Mouse (Mus musculus): Measurements from ENCODE around the gene Mxra7. TPM values are rescaled to one million over a fixed set of nuclear protein-coding genes. Genes with fewer than 3 reads are reported as not detected.
A peak's percentile ranks its signal among the peaks of the same experiment; 100 is the strongest.
"Not testable (repeated sequence)": the region's sequence is repeated elsewhere in the genome, so short reads cannot be mapped to it uniquely, and the experiment has no call there.

Gene Mxra7
- polyA plus RNA-seq, 1 experiment from 2014 or later = 45.2 TPM

DNA sequence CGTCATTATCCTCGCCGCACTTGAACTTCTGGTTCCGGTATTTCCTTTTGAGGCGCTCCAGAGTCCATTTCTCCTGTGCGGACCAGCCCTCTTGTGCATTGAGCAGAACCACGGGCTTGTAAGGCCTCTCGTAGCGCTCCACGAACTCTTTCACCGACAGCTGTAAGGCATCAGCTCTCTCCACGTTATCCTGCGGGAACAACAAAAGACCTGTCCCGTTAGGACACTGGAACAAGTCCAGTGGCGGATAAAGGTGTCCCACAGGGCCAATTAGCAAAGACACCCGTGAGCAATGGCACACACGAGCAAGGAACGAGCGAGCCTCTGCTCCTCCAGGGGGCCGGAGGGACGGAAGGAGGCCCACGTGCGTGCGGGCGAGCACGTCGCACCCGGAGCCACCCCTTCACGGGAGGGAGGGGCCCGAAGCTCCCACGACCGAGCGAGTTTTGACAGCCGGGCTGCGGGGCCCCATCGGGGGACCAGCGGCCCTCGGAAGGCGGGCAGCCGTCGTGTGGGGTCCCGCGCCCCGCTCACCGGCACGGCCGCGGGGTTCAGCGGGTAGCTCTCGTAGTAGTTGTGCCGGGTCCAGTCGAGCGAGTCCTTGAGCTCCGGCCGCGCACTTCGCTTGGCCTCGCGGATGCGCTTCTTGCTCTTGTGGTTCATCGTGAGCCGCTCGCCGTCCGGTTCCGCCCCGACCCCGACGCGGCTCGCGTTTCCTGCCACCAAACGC lies 14.8 kb upstream of the Mxra7 start:
- peaks cover 45% of the 10 kb centered on the region for H3K4me1 ChIP-seq
- under 1% methylated on average over 71 of the region's 73 CpGs for WGBS
- peak; percentile 48; the same call in 1 of the 2 replicates for ATAC-seq (ENCODE audit: low FRiP score, low read depth)
- H3K4me3 ChIP-seq = peak overlapping the region; percentile 79
- no peaks in the 10 kb centered on the region for H3K27me3 ChIP-seq
- H3K27ac ChIP-seq (replicated peaks) = peak overlapping the region; percentile 97
- no peaks in the 10 kb centered on the region for H3K9me3 ChIP-seq
- peaks cover 36% of the 10 kb centered on the region for H3K36me3 ChIP-seq
- peak overlapping the region; percentile 80 for H3K9ac ChIP-seq (replicated peaks)
- peak overlapping the region; percentile 81 for H3K4me2 ChIP-seq (replicated peaks)

- 95% methylated on average over 4 of the region's 4 CpGs for WGBS
- H3K27me3 ChIP-seq = no peaks in the 10 kb centered on the region
- no peak for ATAC-seq (ENCODE audit: low FRiP score, low read depth)
- peak overlapping the region; percentile 81 for H3K4me2 ChIP-seq (replicated peaks)
- H3K27ac ChIP-seq (replicated peaks) = no peak overlapping the region; the same call in 1 of the 2 replicates
- H3K9ac ChIP-seq (replicated peaks) = peak overlapping the region; percentile 80
- peak overlapping the region; percentile 79 for H3K4me3 ChIP-seq
- peaks cover 37% of the 10 kb centered on the region for H3K4me1 ChIP-seq
- H3K9me3 ChIP-seq = no peaks in the 10 kb centered on the region
- peaks cover 54% of the 10 kb centered on the region for H3K36me3 ChIP-seq
Measured at GRCm38 (mm10) chr11:116840748-116841147, 12.9 kb upstream of the Mxra7 start.

DNA sequence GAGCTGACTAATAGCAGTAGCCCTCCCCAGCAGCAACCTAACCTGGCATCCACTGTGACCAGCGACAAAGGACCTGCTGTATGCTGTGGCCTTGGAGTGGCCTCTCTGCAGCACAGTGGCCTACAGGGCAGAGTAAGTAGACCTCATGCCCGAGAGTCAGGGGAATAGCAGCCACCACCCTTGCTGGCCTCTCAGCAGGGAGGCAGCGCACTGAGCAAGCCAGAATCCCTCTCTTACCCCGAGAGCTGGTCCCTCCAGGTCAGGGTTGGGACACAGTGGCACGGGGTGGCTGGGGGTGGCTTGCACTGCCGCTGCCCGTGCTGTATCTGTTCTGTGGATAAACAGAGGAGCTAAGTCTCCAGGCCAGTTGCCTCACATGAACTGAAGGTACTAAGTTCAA lies 11.8 kb upstream of the Mxra7 start:
- peaks cover 36% of the 10 kb centered on the region for H3K4me1 ChIP-seq
- H3K27me3 ChIP-seq = no peaks in the 10 kb centered on the region
- no peaks in the 10 kb centered on the region for H3K9me3 ChIP-seq
- H3K36me3 ChIP-seq = peaks cover 65% of the 10 kb centered on the region
- no peak overlapping the region for H3K27ac ChIP-seq (replicated peaks)
- H3K9ac ChIP-seq (replicated peaks) = 0 out of 2 replicates have a peak overlapping the region, but pooled peaks have one; percentile 17
- ATAC-seq (ENCODE audit: low FRiP score, low read depth) = no peak
- H3K4me3 ChIP-seq = no peak overlapping the region
- no peak overlapping the region for H3K4me2 ChIP-seq (replicated peaks)
- WGBS = 81% methylated on average over 7 of the region's 7 CpGs

GRCm38 (mm10) chr11:116838936-116839335 lies 11.1 kb upstream of the Mxra7 start:
- H3K36me3 ChIP-seq = peaks cover 71% of the 10 kb centered on the region
- no peak overlapping the region for H3K9ac ChIP-seq (replicated peaks)
- no peak overlapping the region for H3K4me3 ChIP-seq

GRCm38 (mm10) chr11:116837441-116837840 lies 9.6 kb upstream of the Mxra7 start:
- ATAC-seq (ENCODE audit: low FRiP score, low read depth) = no peak
- Histone ChIP-seq H3K9me3 (no peaks in the 10 kb centered on the region), H3K4me1 (peaks cover 38% of the 10 kb centered on the region), H3K9ac (replicated peaks) (no peak overlapping the region), H3K4me2 (replicated peaks) (no peak overlapping the region), H3K36me3 (peaks cover 73% of the 10 kb centered on the region), H3K27me3 (no peaks in the 10 kb centered on the region), H3K27ac (replicated peaks) (no peak overlapping the region), H3K4me3 (no peak overlapping the region)
- WGBS = 94% methylated on average over 10 of the region's 10 CpGs

More at GRCm38 (mm10) chr11:116838936-116839335, 11.1 kb upstream of the Mxra7 start:
- 93% methylated on average over 14 of the region's 14 CpGs for WGBS
- Histone ChIP-seq H3K9me3 (no peaks in the 10 kb centered on the region), H3K4me2 (replicated peaks) (no peak overlapping the region), H3K27ac (replicated peaks) (no peak overlapping the region), H3K4me1 (peaks cover 30% of the 10 kb centered on the region), H3K27me3 (no peaks in the 10 kb centered on the region)
- ATAC-seq (ENCODE audit: low FRiP score, low read depth) = no peak

GRCm38 (mm10) chr11:116836283-116836682 lies 8.4 kb upstream of the Mxra7 start:
- H3K4me1 ChIP-seq = peaks cover 31% of the 10 kb centered on the region
- WGBS = 94% methylated on average over 4 of the region's 4 CpGs
- no peaks in the 10 kb centered on the region for H3K27me3 ChIP-seq
- no peak overlapping the region for H3K27ac ChIP-seq (replicated peaks)
- H3K36me3 ChIP-seq = peaks cover 76% of the 10 kb centered on the region
- no peak overlapping the region for H3K9ac ChIP-seq (replicated peaks)
- H3K9me3 ChIP-seq = no peaks in the 10 kb centered on the region
- no peak overlapping the region for H3K4me2 ChIP-seq (replicated peaks)
- no peak overlapping the region for H3K4me3 ChIP-seq
- ATAC-seq (ENCODE audit: low FRiP score, low read depth) = no peak

DNA sequence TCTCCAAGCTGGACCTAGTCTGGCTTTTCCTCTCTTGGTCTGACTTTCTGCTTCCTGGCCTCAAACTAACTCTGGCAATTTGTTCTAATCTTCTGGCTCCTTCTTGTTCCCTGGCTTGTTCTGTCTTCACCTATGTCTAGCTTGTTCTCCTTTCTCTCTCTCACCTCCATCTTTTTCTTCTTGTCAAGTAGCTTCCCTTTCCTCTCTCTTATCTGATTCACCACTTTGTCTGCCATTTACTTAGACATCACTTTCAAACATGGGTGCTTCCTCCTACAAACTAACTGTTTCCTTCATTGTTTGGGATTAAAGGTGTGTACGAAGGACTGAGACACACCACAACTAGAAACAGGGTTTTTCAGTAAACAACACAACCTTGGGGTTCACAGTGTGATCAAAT lies 7.1 kb upstream of the Mxra7 start:
- WGBS = 98% methylated on average over 1 of the region's 1 CpGs
- no peak for ATAC-seq (ENCODE audit: low FRiP score, low read depth)
- Histone ChIP-seq H3K9me3 (no peaks in the 10 kb centered on the region), H3K4me2 (replicated peaks) (no peak overlapping the region), H3K27me3 (no peaks in the 10 kb centered on the region), H3K4me3 (no peak overlapping the region), H3K36me3 (peaks cover 66% of the 10 kb centered on the region), H3K27ac (replicated peaks) (no peak overlapping the region), H3K9ac (replicated peaks) (no peak overlapping the region), H3K4me1 (peaks cover 18% of the 10 kb centered on the region)

GRCm38 (mm10) chr11:116832172-116832685 lies 4.4 kb upstream of the Mxra7 start:
- Histone ChIP-seq H3K4me2 (replicated peaks) (no peak overlapping the region), H3K27ac (replicated peaks) (peak overlapping the region; percentile 52), H3K4me3 (no peak overlapping the region), H3K4me1 (peaks cover 27% of the 10 kb centered on the region), H3K9me3 (no peaks in the 10 kb centered on the region), H3K27me3 (no peaks in the 10 kb centered on the region), H3K9ac (replicated peaks) (no peak overlapping the region), H3K36me3 (peaks cover 40% of the 10 kb centered on the region)
- WGBS = 28% methylated on average over 4 of the region's 4 CpGs
- ATAC-seq (ENCODE audit: low FRiP score, low read depth) = no peak

- WGBS = 18% methylated on average over 17 of the region's 17 CpGs
- H3K9me3 ChIP-seq = no peaks in the 10 kb centered on the region
- peaks cover 47% of the 10 kb centered on the region for H3K4me1 ChIP-seq
- no peak for ATAC-seq (ENCODE audit: low FRiP score, low read depth)
- H3K27ac ChIP-seq (replicated peaks) = peak overlapping the region; percentile 67
- H3K27me3 ChIP-seq = no peaks in the 10 kb centered on the region
- peak overlapping the region; percentile 85 for H3K4me2 ChIP-seq (replicated peaks)
- peak overlapping the region; percentile 75 for H3K4me3 ChIP-seq
- 0 out of 2 replicates have a peak, but pooled peaks cover 6% of the 10 kb centered on the region for H3K36me3 ChIP-seq
- H3K9ac ChIP-seq (replicated peaks) = peak overlapping the region; percentile 84
Measured at GRCm38 (mm10) chr11:116826550-116827504, 1.0 kb downstream of the Mxra7 start.

DNA sequence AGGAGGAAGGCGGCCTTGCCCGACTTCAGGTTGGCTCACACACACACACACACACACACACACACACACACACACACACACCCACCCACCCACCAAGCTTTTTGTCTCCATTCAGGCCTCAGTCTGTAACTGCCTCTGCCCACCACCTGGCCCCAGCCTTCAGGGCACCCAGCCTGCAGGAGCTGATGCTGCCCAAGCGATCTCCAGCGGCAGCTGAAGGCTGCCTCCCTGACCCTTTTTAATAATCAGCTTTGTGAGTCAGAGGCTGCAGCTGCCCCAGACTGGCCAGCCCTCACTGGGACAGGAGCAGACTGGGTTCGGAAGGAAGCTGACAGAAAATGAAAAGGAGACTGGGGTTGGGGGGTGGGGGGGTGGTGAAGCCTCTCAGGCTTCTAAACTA lies 2.6 kb downstream of the Mxra7 start:
- no peaks in the 10 kb centered on the region for H3K36me3 ChIP-seq
- 0 out of 2 replicates have a peak overlapping the region, but pooled peaks have one; percentile 0 for H3K4me3 ChIP-seq
- 0 out of 2 replicates have a peak, but pooled peaks have one; percentile 19 for ATAC-seq (ENCODE audit: low FRiP score, low read depth)
- WGBS = 26% methylated on average over 4 of the region's 5 CpGs
- H3K9me3 ChIP-seq = no peaks in the 10 kb centered on the region
- H3K27ac ChIP-seq (replicated peaks) = peak overlapping the region; percentile 67
- peaks cover 59% of the 10 kb centered on the region for H3K4me1 ChIP-seq
- H3K9ac ChIP-seq (replicated peaks) = no peak overlapping the region; the same call in 1 of the 2 replicates
- H3K27me3 ChIP-seq = no peaks in the 10 kb centered on the region
- peak overlapping the region; percentile 85 for H3K4me2 ChIP-seq (replicated peaks)

DNA sequence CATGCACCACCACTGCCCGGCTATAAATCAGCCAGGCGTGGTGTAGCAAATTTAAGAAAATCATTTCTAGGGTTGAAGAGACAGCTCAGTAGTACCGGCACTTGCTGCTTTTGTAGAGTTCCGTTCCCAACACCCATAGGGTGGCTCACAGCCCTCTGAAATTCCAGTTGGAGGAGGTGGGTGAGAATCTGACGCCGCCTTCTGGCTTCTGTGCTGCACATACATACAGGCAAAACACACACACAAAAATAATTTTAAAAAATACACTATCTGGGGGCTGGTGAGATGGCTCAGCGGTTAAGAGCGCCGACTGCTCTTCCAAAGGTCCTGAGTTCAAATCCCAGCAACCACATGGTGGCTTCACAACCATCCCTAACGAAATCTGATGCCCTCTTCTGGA lies 4.0 kb downstream of the Mxra7 start:
- not testable (repeated sequence) for H3K36me3 ChIP-seq; H3K4me3 ChIP-seq; ATAC-seq (ENCODE audit: low FRiP score, low read depth); H3K9me3 ChIP-seq; H3K27me3 ChIP-seq; H3K9ac ChIP-seq (replicated peaks); H3K4me2 ChIP-seq (replicated peaks); H3K27ac ChIP-seq (replicated peaks)
- H3K4me1 ChIP-seq = peaks cover 57% of the 10 kb centered on the region
- 98% methylated on average over 10 of the region's 10 CpGs for WGBS

Data from midbrain, embryonic 12.5 days (tissue).